Mouse (Mus musculus) heart, adult 8-10 months (tissue): ENCODE results near the gene Zmiz2. TPM values are rescaled to one million over a fixed set of nuclear protein-coding genes. Genes with fewer than 3 reads are reported as not detected.
"Not testable (repeated sequence)": the region's sequence is repeated elsewhere in the genome, so short reads cannot be mapped to it uniquely, and the experiment has no call there.

ENCODE experiments used
- DNase-seq: peaks from one replicate; pipeline ENCODE4 v3.0.0; 2022; ENCODE audit warnings: low spot score
- microRNA-seq: library from miRNA; unstranded; fragments of <30 nt; microRNA quantifications from one replicate; pipeline ENCODE4 v1.2.0, GENCODE M21; 2022
- total RNA-seq, 4 experiments: library from RNA; stranded (reverse); gene quantifications; 2 replicates each; pipeline ENCODE4 v1.2.4; 2022

Gene Zmiz2
- total RNA-seq, 4 experiments from 2014 or later, result 37.1 to 38.7 (median 37.5) TPM

DNA sequence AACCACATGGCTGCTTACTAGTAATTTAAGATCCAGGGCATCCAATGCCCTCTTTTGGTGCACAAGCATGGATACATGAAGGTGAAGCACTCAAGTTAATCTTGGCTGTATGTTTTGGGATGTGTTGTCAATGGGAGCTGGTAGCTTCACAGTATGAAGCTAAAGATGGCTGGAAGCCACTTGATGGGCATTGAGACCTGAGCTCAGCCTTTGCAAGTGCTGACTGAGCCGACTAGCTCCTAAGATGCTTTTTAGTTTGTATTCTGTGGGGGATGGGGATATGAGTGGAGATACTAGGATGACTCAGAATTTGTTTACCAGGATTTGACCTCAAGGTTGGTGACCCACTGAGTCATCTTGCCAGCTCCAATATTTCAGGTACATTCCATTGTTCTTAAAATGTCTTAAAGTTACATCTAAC is 31.4 kb downstream of the Zmiz2 start:
- no peak for DNase-seq

DNA sequence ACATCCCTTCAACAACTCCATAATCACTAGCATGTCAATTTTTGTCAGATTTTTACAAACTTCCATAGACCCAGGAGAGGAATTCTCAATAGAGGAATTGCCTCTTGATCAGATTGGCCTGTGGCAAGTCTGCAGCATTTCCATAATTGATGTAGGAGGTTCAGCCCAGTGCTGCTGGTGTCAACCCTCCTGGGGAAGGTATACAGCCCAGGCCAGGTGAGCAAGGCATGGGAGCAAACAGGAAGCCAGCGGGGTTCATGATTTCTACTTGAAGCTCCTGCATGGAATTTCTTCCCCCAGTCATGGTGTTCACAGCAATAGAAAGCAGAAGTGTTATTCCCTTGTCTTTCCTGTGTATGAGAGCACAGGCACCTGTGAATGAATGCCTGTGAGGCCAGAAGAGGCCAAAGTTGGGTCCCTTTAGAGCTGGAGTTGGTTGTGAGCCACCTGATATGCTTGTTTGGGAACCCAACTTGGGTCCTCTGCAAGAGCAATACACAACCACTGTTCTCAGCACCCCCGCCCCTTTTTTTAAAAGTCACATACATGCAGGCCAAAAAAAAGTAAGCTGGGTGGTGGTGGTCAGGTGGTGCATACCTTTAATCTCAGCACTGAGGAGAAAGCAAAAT is 32.0 kb downstream of the Zmiz2 start:
- DNase-seq, result no peak

DNA sequence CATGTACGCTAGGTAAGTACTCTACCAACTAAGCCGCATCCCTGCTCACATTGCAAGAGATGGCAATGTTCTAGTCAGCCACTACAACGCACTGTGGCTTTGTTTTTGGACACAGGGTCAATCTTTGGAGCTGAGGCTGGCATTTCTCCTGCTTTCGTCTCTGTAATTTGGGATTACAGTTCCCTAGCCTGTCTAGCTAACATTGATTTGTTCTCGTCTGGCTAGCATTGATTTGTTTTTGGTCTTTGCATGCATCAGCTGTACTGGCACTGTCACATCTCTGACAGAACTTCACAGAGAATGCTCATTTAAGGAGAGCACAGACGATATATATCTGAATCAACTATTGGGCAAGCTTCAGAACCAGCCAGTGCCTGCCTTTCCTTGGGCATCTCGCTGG is 41.3 kb downstream of the Zmiz2 start:
- DNase-seq, result no peak

DNA sequence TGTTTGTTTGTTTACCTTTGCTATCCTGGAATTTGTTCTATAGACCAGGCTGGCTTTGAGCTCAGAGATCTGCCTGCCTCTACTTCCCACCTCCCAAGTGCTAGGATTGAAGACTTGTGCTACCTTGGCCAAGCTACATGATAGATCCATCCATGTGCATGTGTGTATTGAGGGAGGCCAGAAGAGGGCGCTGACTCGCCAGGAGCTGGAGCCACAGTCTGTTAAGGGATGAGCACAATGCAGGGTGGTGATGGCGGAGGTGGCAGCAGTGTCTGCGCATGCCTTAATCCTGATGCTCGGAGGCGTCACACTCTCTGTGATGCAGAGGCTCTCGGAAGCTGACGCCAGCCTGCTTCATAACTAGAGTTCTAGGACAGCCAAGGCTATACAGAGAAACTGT is 47.6 kb downstream of the Zmiz2 start:
- DNase-seq, result no peak

DNA sequence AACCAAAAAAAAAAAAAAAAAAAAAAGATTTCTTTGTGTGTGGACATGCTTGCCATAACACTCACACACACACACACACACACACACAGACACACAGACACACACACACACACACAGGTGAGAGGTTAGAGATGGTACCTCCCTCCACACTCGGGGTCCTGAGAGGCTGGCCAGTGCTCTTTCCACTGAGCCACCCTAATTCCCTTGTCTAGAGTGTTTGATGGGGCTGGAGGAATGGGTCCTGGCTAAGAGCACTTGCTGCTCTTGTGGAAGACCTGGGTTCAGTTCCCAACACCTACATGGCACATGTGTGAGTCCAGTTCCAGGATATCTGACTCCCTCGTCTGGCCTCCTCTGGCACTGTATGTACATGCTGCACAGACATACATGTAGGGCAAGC is 48.8 kb downstream of the Zmiz2 start:
- no peak for DNase-seq

GRCm38 (mm10) chr11:6440171-6440570 is 51.3 kb downstream of the Zmiz2 start:
- DNase-seq, result no peak

- no peak for DNase-seq
Measured at GRCm38 (mm10) chr11:6442566-6442965, 53.7 kb downstream of the Zmiz2 start.

DNA sequence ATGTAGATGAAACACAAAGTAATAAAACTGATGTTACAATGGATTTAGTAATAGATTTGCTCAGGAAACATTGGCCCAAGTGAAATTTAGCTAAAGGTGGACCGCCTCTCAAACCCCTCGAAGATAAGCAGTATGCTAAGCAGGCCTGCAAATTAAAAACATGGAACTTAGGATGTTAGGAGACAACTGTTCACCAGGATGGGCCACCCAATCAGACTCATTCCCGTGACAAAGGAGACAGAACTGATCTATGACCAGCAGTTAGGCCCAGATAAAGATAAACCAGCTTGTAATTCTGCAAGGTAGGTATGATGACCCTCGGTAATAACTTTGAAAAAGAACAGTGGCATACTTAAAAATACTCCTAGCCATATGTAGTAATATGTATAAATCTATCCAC is 54.2 kb downstream of the Zmiz2 start:
- DNase-seq, result no peak

DNA sequence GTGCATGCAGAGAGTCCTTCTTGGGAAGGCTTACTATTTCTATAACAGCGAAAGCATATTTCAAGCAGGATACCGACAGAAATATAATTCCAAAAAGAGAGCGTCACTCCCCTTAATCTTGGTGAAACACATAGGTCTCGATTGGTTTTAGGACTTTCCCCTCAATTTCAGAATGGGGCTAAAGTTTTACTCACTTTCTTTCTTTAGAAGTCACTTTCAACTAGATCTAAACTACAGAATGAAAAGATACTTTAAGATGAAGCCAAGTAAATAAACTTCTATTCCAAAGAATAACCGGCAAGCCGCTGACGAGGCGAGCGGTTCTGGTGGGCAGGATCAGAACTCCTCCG is 54.8 kb downstream of the Zmiz2 start:
- no peak for DNase-seq

GRCm38 (mm10) chr11:6444077-6444853 is 55.4 kb downstream of the Zmiz2 start, which contains the start of gene H2afv:
H2afv (minus strand) TSS chr11:6444443.
- peak; percentile 99 for DNase-seq

DNA sequence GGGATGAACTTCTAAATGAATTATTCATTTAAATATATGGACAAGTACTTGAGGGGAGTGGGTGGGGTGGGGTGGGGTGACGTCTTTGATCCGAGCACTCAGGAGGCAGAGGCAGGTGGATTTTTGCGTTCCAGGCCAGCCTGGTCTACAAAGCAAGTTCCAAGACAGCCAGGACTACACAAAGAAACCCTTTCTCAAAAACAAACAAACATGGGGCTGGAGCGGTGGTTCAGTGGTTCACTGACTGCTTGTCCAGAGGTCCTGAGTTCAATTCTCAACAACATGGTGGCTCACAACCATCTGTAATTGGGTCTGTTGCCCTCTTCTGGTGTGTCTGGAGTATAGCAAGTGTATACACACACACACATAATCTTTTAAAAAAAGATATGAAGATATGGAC is 56.6 kb downstream of the Zmiz2 start:
- DNase-seq, result no peak

DNA sequence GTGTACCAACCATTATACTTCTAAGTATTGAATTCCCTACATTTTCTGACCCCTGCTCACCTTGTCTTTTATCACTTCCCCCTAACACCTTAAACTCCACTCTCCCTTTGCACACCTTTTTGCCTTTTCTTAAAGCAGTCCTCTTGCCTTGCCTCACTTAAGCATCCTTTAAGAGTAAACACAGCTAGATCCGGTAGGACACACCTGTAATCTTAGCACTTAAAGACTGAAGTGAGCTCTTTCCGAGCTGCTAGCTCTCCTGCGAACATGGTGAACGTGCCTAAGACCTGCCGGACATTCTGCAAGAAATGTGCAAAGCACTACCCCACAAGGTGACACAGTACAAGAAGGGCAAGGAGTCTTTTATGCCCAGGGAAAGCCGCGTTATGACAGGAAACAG is 57.1 kb downstream of the Zmiz2 start:
- no peak for DNase-seq

- no peak for DNase-seq
Measured at GRCm38 (mm10) chr11:6447493-6447892, 58.6 kb downstream of the Zmiz2 start.

DNA sequence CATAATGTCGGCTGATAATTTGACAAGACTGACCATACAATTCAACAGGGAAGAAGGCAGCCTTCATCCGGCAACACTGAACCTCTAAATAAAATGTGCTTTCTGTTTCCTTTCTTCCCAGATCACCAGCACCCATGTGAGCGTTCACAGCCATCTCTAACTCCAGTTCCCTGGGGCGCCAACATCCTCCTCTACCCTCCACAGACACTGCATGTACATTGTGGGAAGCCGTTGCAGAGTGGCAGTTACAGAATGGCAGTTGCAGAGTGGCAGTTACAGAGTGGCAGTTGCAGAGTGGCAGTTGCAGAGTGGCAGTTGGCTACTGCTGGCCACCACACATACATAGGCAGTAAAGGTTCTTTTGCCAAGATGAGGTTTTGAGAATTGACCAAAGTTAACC is 59.3 kb downstream of the Zmiz2 start:
- DNase-seq, result not testable (repeated sequence)

Small RNA genes within 50 kb of the gene (microRNA-seq; reads per million reads assigned to microRNA genes)
- gene Mir7651, result 0.84 reads per million

Other genes with a start within 250 kb of the Zmiz2 start
- gene A730071L15Rik, start 189.0 kb upstream of the Zmiz2 start, total RNA-seq, result not detected
- gene Nudcd3, start 188.7 kb upstream of the Zmiz2 start, total RNA-seq, result 10 to 100 TPM; 64.5 to 75.3 (median 71.5) TPM
- gene Npc1l1, start 158.9 kb upstream of the Zmiz2 start, total RNA-seq, result under 1 TPM in 1 of 4 experiments, not detected in 3; 0.06 TPM
- 10 to 100 TPM; 22.6 to 23.5 (median 23.0) TPM for gene Ddx56, start 121.3 kb upstream of the Zmiz2 start, total RNA-seq
- 100 to 1,000 TPM in 2 of 4 experiments, 10 to 100 TPM in 2; 96.9 to 111 (median 102) TPM for gene Tmed4, start 114.2 kb upstream of the Zmiz2 start, total RNA-seq
- gene Ogdh, start 97.4 kb upstream of the Zmiz2 start, total RNA-seq, result 1,000 to 10,000 TPM; 1,901 to 2,083 (median 1,945) TPM
- gene Ppia, start 26.4 kb downstream of the Zmiz2 start, total RNA-seq, result 100 to 1,000 TPM; 262 to 310 (median 280) TPM
- 10 to 100 TPM; 80.1 to 97.8 (median 88.2) TPM for gene H2afv, start 55.4 kb downstream of the Zmiz2 start, total RNA-seq
- gene Purb, start 86.8 kb downstream of the Zmiz2 start, total RNA-seq, result 10 to 100 TPM; 23.2 to 32.4 (median 28.9) TPM
- gene Myo1g, start 131.9 kb downstream of the Zmiz2 start, total RNA-seq, result 1 to 10 TPM in 3 of 4 experiments, under 1 TPM in 1; 0.73 to 2.3 (median 1.2) TPM
- gene Ccm2, start 157.8 kb downstream of the Zmiz2 start, total RNA-seq, result 10 to 100 TPM; 26.3 to 33.8 (median 29.8) TPM
- gene Nacad, start 217.0 kb downstream of the Zmiz2 start, total RNA-seq, result under 1 TPM; 0.22 to 0.65 (median 0.50) TPM
- gene Tbrg4, start 237.0 kb downstream of the Zmiz2 start, total RNA-seq, result 100 to 1,000 TPM in 3 of 4 experiments, 10 to 100 TPM in 1; 96.9 to 117 (median 106) TPM
- gene Wap, start 249.6 kb downstream of the Zmiz2 start, total RNA-seq, result not detected